Mouse (Mus musculus) gonadal fat pad, adult 2 months (tissue): Measurements from ENCODE around the gene Clcn6. TPM values are rescaled to one million over a fixed set of nuclear protein-coding genes. Genes with fewer than 3 reads are reported as not detected.
"Not testable (repeated sequence)": the region's sequence is repeated elsewhere in the genome, so short reads cannot be mapped to it uniquely, and the experiment has no call there.

ENCODE experiments used
- DNase-seq: peaks from one replicate; pipeline ENCODE4 v3.0.0-alpha.2; 2012; ENCODE audit warnings: low read depth
- polyA plus RNA-seq: library from polyadenylated mRNA; depleted of rRNA; stranded (reverse); fragments of >200 nt; gene quantifications from 2 replicates; pipeline ENCODE4 v1.2.3, GENCODE M21; 2012

Clcn6 gene
- polyA plus RNA-seq, 1 experiment: 12.4 TPM

- no peak for DNase-seq
Measured at GRCm38 (mm10) chr4:148065702-148066400, 27.2 kb upstream of the Clcn6 start.

GRCm38 (mm10) chr4:148061086-148061480 is 22.5 kb upstream of the Clcn6 start:
- no peak for DNase-seq

GRCm38 (mm10) chr4:148060120-148061085 is 21.8 kb upstream of the Clcn6 start:
- DNase-seq: no peak

- DNase-seq: no peak
Measured at GRCm38 (mm10) chr4:148058993-148059392, 20.4 kb upstream of the Clcn6 start.

GRCm38 (mm10) chr4:148058218-148058819 is 19.7 kb upstream of the Clcn6 start:
- no peak for DNase-seq

- DNase-seq: no peak
Measured at GRCm38 (mm10) chr4:148057661-148058209, 19.1 kb upstream of the Clcn6 start.

GRCm38 (mm10) chr4:148056801-148057200 is 18.2 kb upstream of the Clcn6 start:
- DNase-seq: no peak

GRCm38 (mm10) chr4:148056246-148056645 is 17.6 kb upstream of the Clcn6 start:
- DNase-seq: no peak

- no peak for DNase-seq
Measured at GRCm38 (mm10) chr4:148054961-148055695, 16.5 kb upstream of the Clcn6 start.

GRCm38 (mm10) chr4:148053417-148053920 is 14.8 kb upstream of the Clcn6 start:
- DNase-seq: no peak

- no peak for DNase-seq
Measured at GRCm38 (mm10) chr4:148052976-148053375, 14.4 kb upstream of the Clcn6 start.

GRCm38 (mm10) chr4:148051886-148052285 is 13.3 kb upstream of the Clcn6 start:
- DNase-seq: no peak

GRCm38 (mm10) chr4:148051046-148051776 is 12.6 kb upstream of the Clcn6 start:
- DNase-seq: no peak

- DNase-seq: not testable (repeated sequence)
Measured at GRCm38 (mm10) chr4:148050396-148050914, 11.8 kb upstream of the Clcn6 start.

GRCm38 (mm10) chr4:148046450-148047031 is 7.9 kb upstream of the Clcn6 start:
- no peak for DNase-seq

GRCm38 (mm10) chr4:148044113-148044512 is 5.5 kb upstream of the Clcn6 start:
- DNase-seq: no peak

GRCm38 (mm10) chr4:148043327-148043726 is 4.7 kb upstream of the Clcn6 start:
- DNase-seq: not testable (repeated sequence)

- no peak for DNase-seq
Measured at GRCm38 (mm10) chr4:148041611-148042191, 3.1 kb upstream of the Clcn6 start.

- no peak for DNase-seq
Measured at GRCm38 (mm10) chr4:148040933-148041610, 2.5 kb upstream of the Clcn6 start.
